Comparison of ENCODE assay signal across 8 mouse cellular contexts in the genomic region with DNA sequence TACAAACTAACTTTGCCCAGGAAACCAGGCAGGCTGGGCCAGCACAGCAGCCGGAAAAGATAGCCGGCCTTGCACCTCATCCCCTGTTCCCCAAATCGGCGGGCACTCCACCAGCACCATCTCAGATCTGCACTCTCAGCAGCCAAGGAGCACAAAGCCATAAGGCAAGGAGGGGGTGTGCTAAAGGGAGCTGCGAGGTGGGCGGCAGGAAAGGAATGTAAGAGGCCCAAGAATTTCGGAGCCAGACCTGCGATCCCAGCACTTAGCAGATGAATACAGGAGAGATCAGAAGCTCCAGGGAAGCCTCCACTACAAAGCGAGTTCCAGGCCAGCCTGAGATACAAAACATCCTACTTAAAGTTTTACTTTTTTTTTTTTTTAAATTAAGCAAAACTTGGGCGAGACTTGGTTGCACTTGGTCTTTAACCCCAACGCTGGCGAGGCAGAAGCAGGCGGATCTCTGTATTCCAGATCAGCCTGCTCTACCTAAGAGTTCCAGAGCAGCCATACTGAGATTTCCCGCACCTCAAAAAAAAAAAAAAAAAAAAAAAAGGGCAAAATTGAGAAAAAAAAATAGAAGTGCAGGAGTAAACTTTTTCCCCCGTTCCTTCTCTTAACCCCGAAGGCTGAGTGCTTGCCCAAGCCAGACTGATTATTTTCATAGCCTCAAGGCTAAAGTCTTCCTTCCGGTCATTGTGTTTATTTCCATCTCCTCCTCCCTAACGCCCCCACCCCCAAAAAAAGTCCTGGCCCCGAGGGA. TPM values are rescaled to one million over a fixed set of nuclear protein-coding genes. Genes with fewer than 3 reads are reported as not detected.
DNase-seq lines count a peak whose midpoint lies in the region; ATAC-seq and TF ChIP-seq lines count a peak whose summit lies in the region.

No protein-coding gene starts in this region.

- intact Hi-C loops in left cerebral cortex, postnatal 25 days (cut with DNase I) = loop anchor here (1.0 to 5.0 kb wide), 2 partner anchors 41 to 129 kb away; partner anchors contain the start of gene Gtf2ird2

- DNase-seq in cerebellum, adult 2 months = no peak
- no peak for DNase-seq in cerebellum, adult 8-10 months
- peak; percentile 17 for DNase-seq in NIH3T3 (ENCODE audit: low read depth)
- DNase-seq in forebrain, embryonic 11.5 days (ENCODE audit: low spot score) = peak; percentile 68
- DNase-seq in hindbrain, embryonic 11.5 days (ENCODE audit: low spot score) = peak; percentile 58
- DNase-seq in left cerebral cortex, postnatal 25 days (ENCODE audit: low spot score in 2 of 2) = peak; percentile 47 to 91
- no peak for DNase-seq in midbrain, postnatal 0 days (ENCODE audit: low spot score)

- H3K27me3 ChIP-seq in cerebellum, adult 2 months (ENCODE audit: control insufficient read depth, insufficient read depth, low read length) = no peaks in the 10 kb centered on the region
- H3K27me3 ChIP-seq in forebrain, embryonic 11.5 days (ENCODE audit: control insufficient read depth, insufficient read depth, low read length) = no peaks in the 10 kb centered on the region
- no peaks in the 10 kb centered on the region for H3K27me3 ChIP-seq in hindbrain, embryonic 11.5 days (ENCODE audit: control insufficient read depth, insufficient read depth, low read length)
- no peaks in the 10 kb centered on the region for H3K27me3 ChIP-seq in midbrain, postnatal 0 days (ENCODE audit: insufficient read depth, low read length)

- no peak for TF ChIP-seq POLR2A in cerebellum, adult 2 months (IDR thresholded peaks at IDR 0.05; ENCODE audit: borderline replicate concordance, insufficient read depth, low read length)

- H3K4me3 ChIP-seq in cerebellum, adult 2 months (replicated peaks; ENCODE audit: insufficient read depth, low read depth, low read length) = peak overlapping the region; percentile 96
- H3K4me3 ChIP-seq in forebrain, embryonic 11.5 days (ENCODE audit: low read depth, low read length) = peak overlapping the region; percentile 92
- peak overlapping the region; percentile 94 for H3K4me3 ChIP-seq in hindbrain, embryonic 11.5 days (ENCODE audit: low read depth, low read length)
- H3K4me3 ChIP-seq in midbrain, postnatal 0 days (ENCODE audit: low read depth, low read length) = peak overlapping the region; percentile 85

- TF ChIP-seq CTCF in cerebellum, adult 2 months (IDR thresholded peaks at IDR 0.05; ENCODE audit: borderline replicate concordance, insufficient read depth, low read depth, low read length) = no peak
- no peak for TF ChIP-seq CTCF in midbrain, postnatal 0 days (IDR thresholded peaks at IDR 0.05)

- H3K9me3 ChIP-seq in forebrain, embryonic 11.5 days (ENCODE audit: control insufficient read depth, low read length) = no peaks in the 10 kb centered on the region
- H3K9me3 ChIP-seq in hindbrain, embryonic 11.5 days (ENCODE audit: control insufficient read depth, low read length) = no peaks in the 10 kb centered on the region
- H3K9me3 ChIP-seq in midbrain, postnatal 0 days (ENCODE audit: low read length) = no peaks in the 10 kb centered on the region

- H3K36me3 ChIP-seq in forebrain, embryonic 11.5 days (ENCODE audit: control insufficient read depth, insufficient read depth, low read length) = peaks cover 14% of the 10 kb centered on the region
- peaks cover 8% of the 10 kb centered on the region; the same call in 1 of the 2 replicates for H3K36me3 ChIP-seq in hindbrain, embryonic 11.5 days (ENCODE audit: control insufficient read depth, insufficient read depth, low read length)
- peaks cover 12% of the 10 kb centered on the region for H3K36me3 ChIP-seq in midbrain, postnatal 0 days (ENCODE audit: insufficient read depth, low read length)

- WGBS in cerebellum, adult 2 months = 4% methylated on average over 19 of the region's 19 CpGs
- WGBS in forebrain, embryonic 11.5 days = 3% methylated on average over 19 of the region's 19 CpGs
- WGBS in hindbrain, embryonic 11.5 days = 4% methylated on average over 19 of the region's 19 CpGs
- 2% methylated on average over 19 of the region's 19 CpGs for WGBS in midbrain, postnatal 0 days

- H3K4me2 ChIP-seq in forebrain, embryonic 11.5 days (ENCODE audit: low read depth, low read length, severe bottlenecking) = peak overlapping the region; percentile 67
- H3K4me2 ChIP-seq in hindbrain, embryonic 11.5 days (replicated peaks; ENCODE audit: low read depth, low read length) = peak overlapping the region; percentile 68
- peak overlapping the region; percentile 69 for H3K4me2 ChIP-seq in midbrain, postnatal 0 days (ENCODE audit: low read depth, low read length, poor library complexity, severe bottlenecking)

- H3K4me1 ChIP-seq in cerebellum, adult 2 months (ENCODE audit: control insufficient read depth, insufficient read depth, low read length) = no peaks in the 10 kb centered on the region; the same call in 1 of the 2 replicates
- H3K4me1 ChIP-seq in forebrain, embryonic 11.5 days (replicated peaks; ENCODE audit: control insufficient read depth, insufficient read depth, low read length) = peaks cover 4% of the 10 kb centered on the region; the same call in 1 of the 2 replicates
- no peaks in the 10 kb centered on the region; the same call in 1 of the 2 replicates for H3K4me1 ChIP-seq in hindbrain, embryonic 11.5 days (replicated peaks; ENCODE audit: control insufficient read depth, insufficient read depth, low read length)
- peaks cover 9% of the 10 kb centered on the region; the same call in 1 of the 2 replicates for H3K4me1 ChIP-seq in midbrain, postnatal 0 days (ENCODE audit: insufficient read depth, low read length)

- H3K27ac ChIP-seq in cerebellum, adult 2 months (ENCODE audit: insufficient read depth, low read length) = no peak overlapping the region
- peak overlapping the region; percentile 100 for H3K27ac ChIP-seq in forebrain, embryonic 11.5 days (ENCODE audit: low read depth, low read length)
- peak overlapping the region; percentile 99 for H3K27ac ChIP-seq in hindbrain, embryonic 11.5 days (ENCODE audit: low read depth, low read length)
- H3K27ac ChIP-seq in midbrain, postnatal 0 days (ENCODE audit: low read depth, low read length) = peak overlapping the region; percentile 99

- H3K9ac ChIP-seq in forebrain, embryonic 11.5 days (ENCODE audit: low read length) = peak overlapping the region; percentile 99
- H3K9ac ChIP-seq in hindbrain, embryonic 11.5 days (ENCODE audit: low read depth, low read length) = peak overlapping the region; percentile 100
- peak overlapping the region; percentile 99 for H3K9ac ChIP-seq in midbrain, postnatal 0 days (replicated peaks; ENCODE audit: low read length, poor library complexity, severe bottlenecking)

- no peak for ATAC-seq in forebrain, embryonic 11.5 days (replicated peaks; ENCODE audit: low FRiP score)
- ATAC-seq in hindbrain, embryonic 11.5 days (ENCODE audit: low FRiP score) = no peak
- ATAC-seq in midbrain, postnatal 0 days (ENCODE audit: low FRiP score) = no peak
- no peak for ATAC-seq in megakaryocyte progenitor cell, adult 5-6 weeks (replicated peaks; ENCODE audit: poor library complexity)

RNA-seq across cellular contexts. Expression of gene Gtf2i, which starts 1.7 kb away (rescaled TPM):
- 154 and 157 TPM in 2 replicates for polyA plus RNA-seq in cerebellum, adult 2 months (2012; rRNA removed)
- polyA plus RNA-seq in forebrain, embryonic 11.5 days (2014; fragmentation: Nextera tagmentation; extraction: Ambion mirVana) = 214 and 239 TPM in 2 replicates
- 178 and 181 TPM in 2 replicates for polyA plus RNA-seq in hindbrain, embryonic 11.5 days (2014; fragmentation: Nextera tagmentation; extraction: Ambion mirVana)
- total RNA-seq in left cerebral cortex, postnatal 25 days (2021) = 100 to 1,000 TPM; 213 to 217 TPM
- total RNA-seq in midbrain, postnatal 0 days (2014; rRNA removed) = 96.4 and 104 TPM in 2 replicates
- 74.6 and 77.2 TPM in 2 replicates for polyA plus RNA-seq in midbrain, postnatal 0 days (2015; fragmentation: Nextera tagmentation; extraction: Ambion mirVana)
- 89.9 and 91.0 TPM in 2 replicates for total RNA-seq in megakaryocyte progenitor cell, adult 5-6 weeks (2015)
- 46.6 and 54.0 TPM in 2 replicates for total RNA-seq in megakaryocyte progenitor cell, adult 5-6 weeks (2017)

Comparison
In these comparisons a context has a peak if more than half of its experiments do, and no peak if none do; other contexts are left out.
1. DNase-seq: peak in NIH3T3 (single experiment), forebrain, embryonic 11.5 days (single experiment), hindbrain, embryonic 11.5 days (single experiment) and left cerebral cortex, postnatal 25 days (2 of 2); none in cerebellum, adult 2 months (0 of 2), cerebellum, adult 8-10 months (single experiment) and midbrain, postnatal 0 days (single experiment).
2. Peak in every context shown above with its lines, with median percentiles within 50 percentile points of each other: H3K4me3 ChIP-seq, H3K4me2 ChIP-seq and H3K9ac ChIP-seq.